ENCODE assay signal across 25 mouse cellular contexts in the genomic region with DNA sequence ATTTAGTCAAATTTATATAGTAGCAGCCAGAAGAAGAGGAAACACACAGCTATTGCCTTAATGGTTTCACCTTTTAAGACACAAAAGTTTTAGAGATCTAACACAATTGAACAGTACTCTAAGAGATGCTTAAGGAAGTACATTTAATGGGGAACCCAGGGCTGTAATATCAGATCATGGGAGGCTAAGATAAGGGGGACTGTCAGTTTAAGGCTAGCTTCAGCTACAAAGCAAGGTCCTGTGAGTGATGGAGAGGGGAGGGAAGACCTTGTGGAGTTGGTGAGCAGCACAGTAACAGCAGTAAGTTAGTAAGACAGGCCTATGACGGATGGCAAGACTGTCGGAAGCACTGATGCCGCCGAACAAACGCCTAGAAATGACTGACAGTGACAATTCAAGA.
DNase-seq lines count a peak whose midpoint lies in the region; ATAC-seq and TF ChIP-seq lines count a peak whose summit lies in the region.
"Had no signal": no experiment of that assay in that cellular context is flagged by ENCODE, and none has a peak within 500 bp of the region (broad histone marks: within the 10 kb centered on the region; RNA-seq: fewer than 3 reads in every experiment).

No protein-coding gene starts in this region.

- TF ChIP-seq CTCF in liver, postnatal 0 days (IDR thresholded peaks at IDR 0.05; ENCODE audit: low read depth) = no peak
- TF ChIP-seq CTCF in MEL (IDR thresholded peaks at IDR 0.05 in 2 of 3, conservative IDR thresholded peaks at IDR 0.05 in 1 of 3; ENCODE audit: control insufficient read depth in 1 of 3, insufficient read depth in 1 of 3, low read depth in 2 of 3, low read length in 3 of 3, poor library complexity in 1 of 3, severe bottlenecking in 1 of 3) = no peak

- H3K36me3 ChIP-seq in liver, embryonic 13.5 days = peaks cover 38% of the 10 kb centered on the region
- H3K36me3 ChIP-seq in liver, postnatal 0 days (replicated peaks; ENCODE audit: insufficient read depth, low read length) = peaks cover 35% of the 10 kb centered on the region
- H3K36me3 ChIP-seq in MEL (ENCODE audit: control insufficient read depth in 1 of 2, insufficient read depth in 2 of 2, low read length in 2 of 2) = peaks cover 55 to 61% of the 10 kb centered on the region in 2 experiments
- H3K36me3 ChIP-seq in liver, embryonic 15.5 days (replicated peaks) = peaks cover 41% of the 10 kb centered on the region

- no peak overlapping the region for H3K4me3 ChIP-seq in liver, embryonic 13.5 days (replicated peaks)
- no peak overlapping the region for H3K4me3 ChIP-seq in liver, postnatal 0 days (ENCODE audit: low read depth, low read length)
- no peak overlapping the region for H3K4me3 ChIP-seq in MEL (ENCODE audit: control insufficient read depth in 1 of 2, insufficient read depth in 1 of 2, low read depth in 2 of 2, low read length in 2 of 2)
- H3K4me3 ChIP-seq in liver, embryonic 15.5 days (replicated peaks) = no peak overlapping the region
- H3K4me3 ChIP-seq: embryonic facial prominence, embryonic 10.5 days; embryonic facial prominence, embryonic 13.5 days; erythroblast, embryonic 14.5 days; forebrain, embryonic 13.5 days; hindbrain, embryonic 10.5 days; hindbrain, embryonic 13.5 days had no signal

- H3K9me3 ChIP-seq in liver, embryonic 13.5 days (replicated peaks) = no peaks in the 10 kb centered on the region
- no peaks in the 10 kb centered on the region for H3K9me3 ChIP-seq in liver, postnatal 0 days (ENCODE audit: low read length)
- no peaks in the 10 kb centered on the region for H3K9me3 ChIP-seq in MEL (replicated peaks; ENCODE audit: insufficient read depth, low read length)
- no peaks in the 10 kb centered on the region for H3K9me3 ChIP-seq in liver, embryonic 15.5 days (replicated peaks)
- H3K9me3 ChIP-seq: embryonic facial prominence, embryonic 10.5 days; embryonic facial prominence, embryonic 13.5 days; forebrain, embryonic 13.5 days; hindbrain, embryonic 10.5 days; hindbrain, embryonic 13.5 days had no signal

- ATAC-seq in liver, embryonic 13.5 days (ENCODE audit: low read depth) = peak; percentile 57; the same call in 1 of the 2 replicates
- no peak for ATAC-seq in liver, postnatal 0 days
- ATAC-seq in liver, embryonic 15.5 days (ENCODE audit: insufficient read depth) = no peak
- ATAC-seq: CD4-positive, CD25-positive, alpha-beta regulatory T cell, adult 4 months; forebrain, embryonic 13.5 days; forebrain, embryonic 16.5 days; hindbrain, embryonic 16.5 days had no signal

- no peak; a peak in 1 of 4 replicates for TF ChIP-seq POLR2A in MEL (IDR thresholded peaks at IDR 0.05; ENCODE audit: control insufficient read depth in 1 of 2, insufficient read depth in 1 of 2, low read depth in 1 of 2, low read length in 2 of 2, poor library complexity in 1 of 2)

- H3K4me1 ChIP-seq in liver, embryonic 13.5 days (replicated peaks) = peaks cover 40% of the 10 kb centered on the region
- H3K4me1 ChIP-seq in liver, postnatal 0 days (ENCODE audit: insufficient read depth) = no peaks in the 10 kb centered on the region
- peaks cover 30 to 51% of the 10 kb centered on the region in 2 experiments for H3K4me1 ChIP-seq in MEL (ENCODE audit: control insufficient read depth in 1 of 2, insufficient read depth in 2 of 2, low read length in 2 of 2)
- peaks cover 44% of the 10 kb centered on the region for H3K4me1 ChIP-seq in liver, embryonic 15.5 days (replicated peaks)
- H3K4me1 ChIP-seq: embryonic facial prominence, embryonic 10.5 days; embryonic facial prominence, embryonic 13.5 days; forebrain, embryonic 13.5 days; hindbrain, embryonic 10.5 days; hindbrain, embryonic 13.5 days had no signal

- no peak overlapping the region for H3K4me2 ChIP-seq in liver, embryonic 13.5 days
- H3K4me2 ChIP-seq in liver, postnatal 0 days (ENCODE audit: low read depth, low read length) = no peak overlapping the region
- H3K4me2 ChIP-seq in liver, embryonic 15.5 days = no peak overlapping the region
- H3K4me2 ChIP-seq: embryonic facial prominence, embryonic 13.5 days; forebrain, embryonic 13.5 days; heart, embryonic 11.5 days; hindbrain, embryonic 13.5 days had no signal

- TF ChIP-seq RAD21 in MEL (IDR thresholded peaks at IDR 0.05; ENCODE audit: low read depth, low read length) = no peak

- H3K27ac ChIP-seq in liver, embryonic 13.5 days = peak overlapping the region; percentile 40; the same call in 1 of the 2 replicates
- H3K27ac ChIP-seq in liver, postnatal 0 days (ENCODE audit: low read depth) = no peak overlapping the region
- H3K27ac ChIP-seq in MEL (ENCODE audit: control insufficient read depth, low read depth, low read length) = peak overlapping the region; percentile 89
- H3K27ac ChIP-seq in liver, embryonic 15.5 days (replicated peaks) = peak overlapping the region; percentile 46; the same call in 1 of the 2 replicates
- H3K27ac ChIP-seq: embryonic facial prominence, embryonic 10.5 days; embryonic facial prominence, embryonic 13.5 days; forebrain, embryonic 13.5 days; hindbrain, embryonic 10.5 days; hindbrain, embryonic 13.5 days had no signal

- no peak overlapping the region for H3K9ac ChIP-seq in liver, embryonic 13.5 days
- H3K9ac ChIP-seq in liver, postnatal 0 days (replicated peaks) = no peak overlapping the region
- H3K9ac ChIP-seq in MEL (ENCODE audit: control insufficient read depth, low read depth, low read length, poor library complexity, severe bottlenecking) = 0 out of 2 replicates have a peak overlapping the region, but pooled peaks have one; percentile 13
- H3K9ac ChIP-seq in liver, embryonic 15.5 days = no peak overlapping the region
- H3K9ac ChIP-seq: embryonic facial prominence, embryonic 13.5 days; forebrain, embryonic 13.5 days; hindbrain, embryonic 13.5 days had no signal

- intact Hi-C loops in left cerebral cortex, postnatal 10 days (cut with DNase I) = no loop called here

- H3K79me2 ChIP-seq in MEL (ENCODE audit: control insufficient read depth, insufficient read depth, low read length, poor library complexity) = no peaks in the 10 kb centered on the region

- no peaks in the 10 kb centered on the region for H3K27me3 ChIP-seq in liver, embryonic 13.5 days
- H3K27me3 ChIP-seq in liver, postnatal 0 days (ENCODE audit: insufficient read depth, low read length) = no peaks in the 10 kb centered on the region
- no peaks in the 10 kb centered on the region for H3K27me3 ChIP-seq in MEL (ENCODE audit: control insufficient read depth in 1 of 2, insufficient read depth in 2 of 2, low read length in 2 of 2)
- no peaks in the 10 kb centered on the region for H3K27me3 ChIP-seq in liver, embryonic 15.5 days
- H3K27me3 ChIP-seq: embryonic facial prominence, embryonic 13.5 days; forebrain, embryonic 13.5 days; hindbrain, embryonic 13.5 days had no signal

- WGBS in liver, embryonic 13.5 days (ENCODE audit: insufficient replicate concordance) = 81% methylated on average over 5 of the region's 5 CpGs
- 90% methylated on average over 5 of the region's 5 CpGs for WGBS in liver, postnatal 0 days (ENCODE audit: insufficient replicate concordance)
- WGBS in liver, embryonic 15.5 days (ENCODE audit: insufficient replicate concordance) = 82% methylated on average over 5 of the region's 5 CpGs

- DNase-seq in liver, embryonic 13.5 days = no peak
- DNase-seq in liver, postnatal 0 days = no peak
- peak; percentile 86 for DNase-seq in MEL (ENCODE audit: low read depth, low spot score)
- no peak for DNase-seq in layer of hippocampus, postnatal 14 days (ENCODE audit: low spot score in 2 of 2)
- DNase-seq in left cerebral cortex, postnatal 10 days (ENCODE audit: extremely low spot score in 1 of 2, low spot score in 2 of 2) = no peak
- DNase-seq: adrenal gland, adult 2 months; adrenal gland, postnatal 14 days; cerebellum, adult 11-12 months; cerebellum, adult 8-10 months; cerebellum, postnatal 10 days; cerebellum, postnatal 36 days; embryo, embryonic 11 days; gastrocnemius, postnatal 10 days; gastrocnemius, postnatal 36 days had no signal

- no peak for TF ChIP-seq EP300 in liver, postnatal 0 days (IDR thresholded peaks at IDR 0.05; ENCODE audit: low read depth)
- TF ChIP-seq EP300 in MEL (IDR thresholded peaks at IDR 0.05; ENCODE audit: low read depth in 1 of 2, low read length in 2 of 2) = peak; percentile 92 to 93

TF ChIP-seq in MEL, 35 proteins besides CTCF, POLR2A, EP300 and RAD21:
- TF ChIP-seq TAL1 (IDR thresholded peaks at IDR 0.05; ENCODE audit: low read length) = peak; percentile 55
- no peak for TF ChIP-seq USF2 (IDR thresholded peaks at IDR 0.05; ENCODE audit: borderline replicate concordance in 1 of 2, insufficient read depth in 1 of 2, low read depth in 1 of 2, low read length in 2 of 2)
- peak; percentile 95 for TF ChIP-seq GATA1 (IDR thresholded peaks at IDR 0.05; ENCODE audit: low read depth, low read length)
- TF ChIP-seq ZNF384 (IDR thresholded peaks at IDR 0.05; ENCODE audit: low read depth, low read length) = no peak
- peak; percentile 65 for TF ChIP-seq RCOR1 (IDR thresholded peaks at IDR 0.05; ENCODE audit: low read depth, low read length)
- TF ChIP-seq MEF2A (IDR thresholded peaks at IDR 0.05; ENCODE audit: extremely low read depth, insufficient replicate concordance, low read depth, low read length, poor library complexity, severe bottlenecking) = no peak
- TF ChIP-seq TCF12 (IDR thresholded peaks at IDR 0.05; ENCODE audit: low read depth, low read length) = peak; percentile 88
- no peak for TF ChIP-seq CHD1 (IDR thresholded peaks at IDR 0.05; ENCODE audit: low read depth, low read length)
- TF ChIP-seq GABPA (IDR thresholded peaks at IDR 0.05; ENCODE audit: low read depth, low read length) = no peak
- peak; percentile 58; the same call in 1 of the 2 replicates for TF ChIP-seq MXI1 (IDR thresholded peaks at IDR 0.05; ENCODE audit: low read depth, low read length)
- peak; percentile 37; the same call in 1 of the 2 replicates for TF ChIP-seq MYB (IDR thresholded peaks at IDR 0.05; ENCODE audit: low read depth, low read length)
- no peak for TF ChIP-seq UBTF (IDR thresholded peaks at IDR 0.05; ENCODE audit: borderline replicate concordance, insufficient read depth, low read depth, low read length)
- peak; percentile 70 for TF ChIP-seq SIN3A (IDR thresholded peaks at IDR 0.05; ENCODE audit: low read length)
- TF ChIP-seq MYC (IDR thresholded peaks at IDR 0.05; ENCODE audit: low read depth, low read length) = peak; percentile 21; the same call in 1 of the 2 replicates
- TF ChIP-seq CHD2 (IDR thresholded peaks at IDR 0.05; ENCODE audit: low read length) = no peak
- TF ChIP-seq ETS1 (IDR thresholded peaks at IDR 0.05; ENCODE audit: low read depth, low read length) = peak; percentile 70; the same call in 1 of the 2 replicates
- no peak for TF ChIP-seq NELFE (IDR thresholded peaks at IDR 0.05; ENCODE audit: low read depth, low read length)
- TF ChIP-seq E2F4 (IDR thresholded peaks at IDR 0.05; ENCODE audit: borderline replicate concordance, low read depth, low read length) = no peak
- TF ChIP-seq TBP (IDR thresholded peaks at IDR 0.05; ENCODE audit: low read depth, low read length) = no peak
